Mouse (Mus musculus): ENCODE measurements around the gene 6030445D17Rik.

Gene 6030445D17Rik

GRCm38 (mm10) chr4:136462086-136462838 is at the start of gene 6030445D17Rik:
6030445D17Rik (plus strand) TSS chr4:136462250.
- DNase-seq (ENCODE audit: low read depth, low spot score) = no peak

GRCm38 (mm10) chr4:136415477-136415876 is 46.6 kb upstream of the 6030445D17Rik start:
- DNase-seq (ENCODE audit: low read depth, low spot score) = no peak

- DNase-seq (ENCODE audit: low read depth, low spot score) = no peak
Measured at GRCm38 (mm10) chr4:136418962-136419361, 43.1 kb upstream of the 6030445D17Rik start.

- DNase-seq (ENCODE audit: low read depth, low spot score) = no peak
Measured at GRCm38 (mm10) chr4:136419386-136419785, 42.7 kb upstream of the 6030445D17Rik start.

- DNase-seq (ENCODE audit: low read depth, low spot score) = no peak
Measured at GRCm38 (mm10) chr4:136423224-136423623, 38.8 kb upstream of the 6030445D17Rik start, which contains the start of gene Htr1d. Htr1d (plus strand) TSS chr4:136423524.

- DNase-seq (ENCODE audit: low read depth, low spot score) = no peak
Measured at GRCm38 (mm10) chr4:136424120-136424999, 37.7 kb upstream of the 6030445D17Rik start.

- DNase-seq (ENCODE audit: low read depth, low spot score) = no peak
Measured at GRCm38 (mm10) chr4:136425000-136425288, 37.1 kb upstream of the 6030445D17Rik start.

- no peak for DNase-seq (ENCODE audit: low read depth, low spot score)
Measured at GRCm38 (mm10) chr4:136430609-136431375, 31.3 kb upstream of the 6030445D17Rik start.

- DNase-seq (ENCODE audit: low read depth, low spot score) = no peak
Measured at GRCm38 (mm10) chr4:136431376-136431693, 30.7 kb upstream of the 6030445D17Rik start.

- DNase-seq (ENCODE audit: low read depth, low spot score) = no peak
Measured at GRCm38 (mm10) chr4:136434029-136434428, 28.0 kb upstream of the 6030445D17Rik start.

GRCm38 (mm10) chr4:136439106-136439505 is 22.9 kb upstream of the 6030445D17Rik start:
- no peak for DNase-seq (ENCODE audit: low read depth, low spot score)

- DNase-seq (ENCODE audit: low read depth, low spot score) = no peak
Measured at GRCm38 (mm10) chr4:136441354-136442043, 20.6 kb upstream of the 6030445D17Rik start.

GRCm38 (mm10) chr4:136444561-136444960 is 17.5 kb upstream of the 6030445D17Rik start:
- no peak for DNase-seq (ENCODE audit: low read depth, low spot score)

- DNase-seq (ENCODE audit: low read depth, low spot score) = no peak
Measured at GRCm38 (mm10) chr4:136449795-136450194, 12.3 kb upstream of the 6030445D17Rik start.

- no peak for DNase-seq (ENCODE audit: low read depth, low spot score)
Measured at GRCm38 (mm10) chr4:136450271-136450670, 11.8 kb upstream of the 6030445D17Rik start.

- DNase-seq (ENCODE audit: low read depth, low spot score) = no peak
Measured at GRCm38 (mm10) chr4:136451564-136451963, 10.5 kb upstream of the 6030445D17Rik start.

GRCm38 (mm10) chr4:136452286-136452685 is 9.8 kb upstream of the 6030445D17Rik start:
- DNase-seq (ENCODE audit: low read depth, low spot score) = no peak

- DNase-seq (ENCODE audit: low read depth, low spot score) = no peak
Measured at GRCm38 (mm10) chr4:136452792-136453191, 9.3 kb upstream of the 6030445D17Rik start.

GRCm38 (mm10) chr4:136454850-136455260 is 7.2 kb upstream of the 6030445D17Rik start:
- DNase-seq (ENCODE audit: low read depth, low spot score) = no peak

- DNase-seq (ENCODE audit: low read depth, low spot score) = no peak
Measured at GRCm38 (mm10) chr4:136456516-136457218, 5.4 kb upstream of the 6030445D17Rik start.

GRCm38 (mm10) chr4:136458276-136458675 is 3.8 kb upstream of the 6030445D17Rik start:
- no peak for DNase-seq (ENCODE audit: low read depth, low spot score)

Measured in WW6 (cell line).